Mouse (Mus musculus) MEL (cell line): Measurements from ENCODE around the gene Tmem161a. TPM values are rescaled to one million over a fixed set of nuclear protein-coding genes. Genes with fewer than 3 reads are reported as not detected.

Experiments used
- DNase-seq: peaks from one replicate; pipeline ENCODE4 v3.0.0; 2011; ENCODE audit warnings: low read depth, low spot score
- H3K27ac ChIP-seq: 2 replicates; pipeline ENCODE4 v1.5.1; 2012; ENCODE audit warnings: low read depth, mild to moderate bottlenecking, control low read depth, low read length, moderate library complexity; ENCODE audit not compliant: control insufficient read depth
- H3K27me3 ChIP-seq, 2 experiments: fragments of 150-350 bp in 1 of 2; sonication (generic) in 1 of 2; 2 replicates each; pipeline ENCODE4 v1.6.1; 2012; ENCODE audit warnings: low read length in 2 of 2, mild to moderate bottlenecking in 2 of 2, improper control_type of control experiment in 1 of 2, moderate library complexity in 1 of 2; ENCODE audit not compliant: insufficient read depth in 2 of 2, control insufficient read depth in 1 of 2
- H3K36me3 ChIP-seq, 2 experiments: 2 replicates each; pipeline ENCODE4 v1.6.1; 2012 to 2014; ENCODE audit warnings: low read length in 2 of 2, improper control_type of control experiment in 1 of 2, inconsistent platforms in 1 of 2, mild to moderate bottlenecking in 1 of 2; ENCODE audit not compliant: insufficient read depth in 2 of 2, control insufficient read depth in 1 of 2
- H3K4me1 ChIP-seq, 2 experiments: fragments of 150-350 bp in 1 of 2; sonication (generic) in 1 of 2; 2 replicates each; pipeline ENCODE4 v1.6.1; 2012; ENCODE audit warnings: low read length in 2 of 2, improper control_type of control experiment in 1 of 2, mild to moderate bottlenecking in 1 of 2; ENCODE audit not compliant: insufficient read depth in 2 of 2, control insufficient read depth in 1 of 2
- H3K4me3 ChIP-seq, 2 experiments: fragments of 150-350 bp in 1 of 2; sonication (generic) in 1 of 2; 2 replicates each; pipeline ENCODE4 v1.5.1; 2012; ENCODE audit warnings: low read depth in 2 of 2, low read length in 2 of 2, mild to moderate bottlenecking in 2 of 2, moderate library complexity in 2 of 2, control low read depth in 1 of 2, improper control_type of control experiment in 1 of 2; ENCODE audit not compliant: control insufficient read depth in 1 of 2, insufficient read depth in 1 of 2
- H3K79me2 ChIP-seq: 2 replicates; pipeline ENCODE4 v1.6.1; 2012; ENCODE audit warnings: mild to moderate bottlenecking, low read length, moderate library complexity; ENCODE audit not compliant: control insufficient read depth, poor library complexity, insufficient read depth
- H3K9ac ChIP-seq: 2 replicates; pipeline ENCODE4 v1.6.1; 2012; ENCODE audit warnings: low read depth, mild to moderate bottlenecking, control low read depth, low read length, moderate library complexity; ENCODE audit not compliant: control insufficient read depth, poor library complexity, severe bottlenecking
- H3K9me3 ChIP-seq: fragments of 150-350 bp; sonication (generic); replicated peaks from 2 replicates; pipeline ENCODE4 v1.6.1; 2012; ENCODE audit warnings: mild to moderate bottlenecking, low read length, improper control_type of control experiment, moderate library complexity; ENCODE audit not compliant: insufficient read depth
- CHD2 ChIP-seq: IDR thresholded peaks from 2 replicates; pipeline ENCODE4 v1.6.1; 2011; ENCODE audit warnings: low read length, improper control_type of control experiment
- CTCF ChIP-seq, 3 experiments: IDR thresholded peaks in 2 of 3; conservative IDR thresholded peaks in 1 of 3; 2 replicates each; pipeline ENCODE4 v1.5.1; 2011 to 2012; ENCODE audit warnings: low read length in 3 of 3, low read depth in 2 of 3, mild to moderate bottlenecking in 2 of 3, improper control_type of control experiment in 1 of 3, inconsistent platforms in 1 of 3, mixed read lengths in 1 of 3, moderate library complexity in 1 of 3; ENCODE audit not compliant: control insufficient read depth in 1 of 3, insufficient read depth in 1 of 3, poor library complexity in 1 of 3, severe bottlenecking in 1 of 3
- EP300 ChIP-seq, 2 experiments: IDR thresholded peaks; 2 replicates each; pipeline ENCODE4 v1.6.1; 2011; ENCODE audit warnings: improper control_type of control experiment in 2 of 2, low read length in 2 of 2, low read depth in 1 of 2, mild to moderate bottlenecking in 1 of 2
- GABPA ChIP-seq: IDR thresholded peaks from 2 replicates; pipeline ENCODE4 v1.6.1; 2012; ENCODE audit warnings: low read depth, mild to moderate bottlenecking, inconsistent platforms, low read length, improper control_type of control experiment, moderate library complexity
- MAX ChIP-seq: IDR thresholded peaks from 2 replicates; pipeline ENCODE4 v1.6.1; 2011; ENCODE audit warnings: low read length, improper control_type of control experiment
- MAZ ChIP-seq: IDR thresholded peaks from 2 replicates; pipeline ENCODE4 v1.6.1; 2012; ENCODE audit warnings: low read depth, mild to moderate bottlenecking, inconsistent platforms, low read length, improper control_type of control experiment
- NELFE ChIP-seq: IDR thresholded peaks from 2 replicates; pipeline ENCODE4 v1.6.1; 2011; ENCODE audit warnings: low read depth, low read length, improper control_type of control experiment
- POLR2A ChIP-seq, 2 experiments: IDR thresholded peaks; 2 replicates each; pipeline ENCODE4 v1.6.1; 2011 to 2012; ENCODE audit warnings: low read length in 2 of 2, mild to moderate bottlenecking in 2 of 2, control low read depth in 1 of 2, improper control_type of control experiment in 1 of 2, low read depth in 1 of 2, moderate library complexity in 1 of 2; ENCODE audit not compliant: control insufficient read depth in 1 of 2, insufficient read depth in 1 of 2, poor library complexity in 1 of 2
- POLR2AphosphoS2 ChIP-seq: IDR thresholded peaks from 2 replicates; pipeline ENCODE4 v1.6.1; 2011; ENCODE audit warnings: low read length, improper control_type of control experiment
- RAD21 ChIP-seq: IDR thresholded peaks from 2 replicates; pipeline ENCODE4 v1.6.1; 2011; ENCODE audit warnings: mild to moderate bottlenecking, low read depth, low read length, improper control_type of control experiment
- ZKSCAN1 ChIP-seq: IDR thresholded peaks from 2 replicates; pipeline ENCODE4 v1.6.1; 2012; ENCODE audit warnings: low read depth, mild to moderate bottlenecking, inconsistent platforms, low read length, improper control_type of control experiment, moderate library complexity
- polyA plus RNA-seq, 2 experiments: library from polyadenylated mRNA; stranded (reverse) in 1 of 2; unstranded in 1 of 2; fragments of >175 nt in 1 of 2; fragments of >200 nt in 1 of 2; gene quantifications; 2 replicates each; pipeline versions ENCODE4 v1.2.1 to v1.2.4; 2012; ENCODE audit warnings: low replicate concordance in 2 of 2, low read depth in 1 of 2; ENCODE audit not compliant: insufficient read length in 2 of 2, insufficient read depth in 1 of 2, missing spikeins in 1 of 2
- total RNA-seq: library from RNA; depleted of rRNA; stranded (reverse); fragments of 300-350 nt; gene quantifications from 2 replicates; pipeline ENCODE4 v1.2.3, GENCODE M21; 2012

Tmem161a gene
- total and polyA plus RNA-seq, 3 experiments = 50.7 to 51.4 TPM; not detected in 1

DNA sequence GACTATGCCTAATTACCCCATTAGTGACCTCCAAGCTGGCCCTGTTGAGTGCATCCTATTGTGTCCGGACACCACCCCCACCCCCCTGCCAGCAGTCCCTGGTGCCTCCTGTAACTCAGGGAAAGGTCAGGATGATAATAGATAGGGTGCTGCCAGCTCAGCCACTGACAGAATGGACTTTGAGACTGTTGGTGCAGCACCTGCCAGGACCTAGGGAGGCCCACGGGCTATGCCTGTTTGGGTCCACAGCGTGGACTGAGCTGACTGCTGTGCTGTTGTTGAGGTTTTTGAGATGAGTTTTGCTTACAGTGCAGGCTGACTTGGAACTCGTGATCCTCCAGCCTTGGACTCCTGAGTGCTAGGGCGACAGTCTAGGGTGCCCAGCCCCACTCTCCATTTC lies 21.1 kb downstream of the Tmem161a start:
- H3K4me3 ChIP-seq = no peak overlapping the region
- no peaks in the 10 kb centered on the region for H3K9me3 ChIP-seq
- H3K27ac ChIP-seq = no peak overlapping the region
- no peaks in the 10 kb centered on the region for H3K27me3 ChIP-seq
- H3K9ac ChIP-seq = no peak overlapping the region
- H3K4me1 ChIP-seq = no peaks in the 10 kb centered on the region
- TF ChIP-seq CHD2 = no peak
- TF ChIP-seq ZKSCAN1 = no peak
- TF ChIP-seq EP300 (IDR thresholded peaks at IDR 0.05; ENCODE audit: low read depth in 1 of 2, low read length in 2 of 2) = no peak
- no peak for TF ChIP-seq MAX
- no peak for TF ChIP-seq POLR2AphosphoS2
- DNase-seq = no peak
- H3K36me3 ChIP-seq = no peaks in the 10 kb centered on the region; a peak in 2 of 4 replicates
- H3K79me2 ChIP-seq = peaks cover 2% of the 10 kb centered on the region; the same call in 1 of the 2 replicates

DNA sequence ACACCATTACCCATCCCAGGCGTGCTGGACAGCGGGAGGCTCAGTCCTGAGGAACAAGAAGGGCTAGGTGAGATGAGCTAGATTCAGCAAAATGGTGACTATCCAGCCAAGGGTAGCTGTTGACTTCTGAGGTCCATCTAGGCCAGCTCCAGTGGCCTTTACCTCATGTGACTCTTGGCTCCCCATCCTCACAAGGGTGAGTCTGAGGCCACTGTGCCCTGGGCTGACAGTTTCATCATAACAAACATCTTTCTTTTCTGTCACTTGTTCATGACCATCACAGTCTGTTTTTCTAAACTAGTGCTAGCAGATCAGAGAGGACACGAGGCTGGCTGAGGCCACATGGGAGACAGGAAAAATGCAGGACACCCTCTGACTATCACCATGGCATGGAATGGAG lies 22.0 kb downstream of the Tmem161a start:
- no peak for DNase-seq
- no peak overlapping the region for H3K27ac ChIP-seq
- H3K27me3 ChIP-seq = no peaks in the 10 kb centered on the region
- H3K36me3 ChIP-seq = no peaks in the 10 kb centered on the region; a peak in 1 of 4 replicates
- H3K9me3 ChIP-seq = no peaks in the 10 kb centered on the region
- H3K79me2 ChIP-seq = peaks cover 2% of the 10 kb centered on the region; the same call in 1 of the 2 replicates
- TF ChIP-seq POLR2AphosphoS2 (no peak), NELFE (no peak), POLR2A (IDR thresholded peaks at IDR 0.05; ENCODE audit: control insufficient read depth in 1 of 2, insufficient read depth in 1 of 2, low read depth in 1 of 2, low read length in 2 of 2, poor library complexity in 1 of 2) (no peak), MAZ (no peak)
- no peak overlapping the region for H3K9ac ChIP-seq
- no peaks in the 10 kb centered on the region for H3K4me1 ChIP-seq
- H3K4me3 ChIP-seq = no peak overlapping the region

DNA sequence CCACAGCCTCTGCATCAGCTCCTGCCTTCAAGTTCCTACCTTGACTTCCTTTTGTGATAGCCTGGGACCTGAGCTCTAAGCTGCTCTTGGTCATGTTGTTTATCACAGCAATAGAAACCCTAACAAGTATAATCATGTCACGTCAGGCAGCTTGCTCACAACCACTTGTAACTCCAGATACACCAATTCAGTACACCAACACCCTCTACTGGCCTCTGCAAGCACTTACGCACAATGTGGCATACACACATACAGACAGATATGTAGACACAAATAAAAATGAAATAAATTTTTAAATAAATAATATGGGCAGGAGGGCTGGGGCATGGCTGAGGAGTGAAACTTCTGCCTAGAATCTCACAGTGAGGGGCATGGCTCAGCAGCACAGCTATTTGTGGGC lies 23.6 kb downstream of the Tmem161a start:
- DNase-seq = peak; percentile 37

More for the DNA sequence above, 23.6 kb downstream of the Tmem161a start:
- H3K9ac ChIP-seq = no peak overlapping the region
- no peaks in the 10 kb centered on the region for H3K4me1 ChIP-seq
- no peak overlapping the region for H3K4me3 ChIP-seq
- H3K27ac ChIP-seq = no peak overlapping the region
- H3K36me3 ChIP-seq = no peaks in the 10 kb centered on the region; a peak in 1 of 4 replicates
- TF ChIP-seq GABPA (no peak), RAD21 (peak; percentile 14), CTCF (IDR thresholded peaks at IDR 0.05 in 2 of 3, conservative IDR thresholded peaks at IDR 0.05 in 1 of 3; ENCODE audit: control insufficient read depth in 1 of 3, insufficient read depth in 1 of 3, low read depth in 2 of 3, low read length in 3 of 3, poor library complexity in 1 of 3, severe bottlenecking in 1 of 3) (peak in 2 of 3 experiments; percentile 15 to 40; a peak in 2 of 6 replicates)
- H3K27me3 ChIP-seq = no peaks in the 10 kb centered on the region
- H3K79me2 ChIP-seq = peaks cover 2% of the 10 kb centered on the region; the same call in 1 of the 2 replicates
- no peaks in the 10 kb centered on the region for H3K9me3 ChIP-seq
